Mouse (Mus musculus): Measurements from ENCODE around the gene Vsir.

Vsir gene

DNA sequence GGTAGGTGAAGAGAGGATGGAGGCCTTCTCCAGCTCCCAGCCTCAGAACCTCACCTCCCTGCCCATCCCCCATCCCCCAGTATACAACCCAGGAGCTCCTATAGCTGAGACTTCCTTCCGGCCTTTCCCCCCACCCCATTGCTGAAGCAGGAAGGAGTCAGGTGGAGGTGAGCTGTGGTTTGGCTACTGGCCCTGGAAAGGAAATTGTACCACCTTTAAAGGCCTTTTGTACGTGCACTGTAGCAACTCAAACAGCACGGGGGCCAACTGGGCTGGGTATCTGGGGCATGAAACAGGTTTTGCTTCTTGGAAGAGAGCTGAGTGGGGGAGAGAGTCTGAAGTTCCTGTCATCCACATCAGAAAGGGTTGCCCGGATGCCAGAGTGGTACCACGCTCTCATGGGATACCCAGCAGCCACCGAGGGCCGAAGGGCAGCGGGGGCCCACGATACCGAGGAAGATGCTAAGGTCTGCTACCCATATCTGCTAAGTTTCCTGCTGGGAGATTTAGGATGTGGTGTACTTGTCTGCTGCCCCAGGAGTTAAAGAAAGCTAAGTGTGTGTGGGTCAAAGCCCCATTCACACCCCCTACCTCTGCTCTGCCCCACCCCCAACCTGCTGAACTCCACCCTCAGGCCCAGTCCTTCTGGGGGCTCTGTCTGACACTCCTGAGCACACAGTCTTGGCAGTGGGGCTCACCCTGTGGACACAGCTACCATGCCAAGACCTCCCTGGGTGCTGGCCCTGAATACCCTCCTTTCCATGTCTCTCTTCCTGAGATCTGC, 34.7 kb downstream of the Vsir start:
- no peak for DNase-seq (ENCODE audit: extremely low read depth, low read depth, low spot score)

DNA sequence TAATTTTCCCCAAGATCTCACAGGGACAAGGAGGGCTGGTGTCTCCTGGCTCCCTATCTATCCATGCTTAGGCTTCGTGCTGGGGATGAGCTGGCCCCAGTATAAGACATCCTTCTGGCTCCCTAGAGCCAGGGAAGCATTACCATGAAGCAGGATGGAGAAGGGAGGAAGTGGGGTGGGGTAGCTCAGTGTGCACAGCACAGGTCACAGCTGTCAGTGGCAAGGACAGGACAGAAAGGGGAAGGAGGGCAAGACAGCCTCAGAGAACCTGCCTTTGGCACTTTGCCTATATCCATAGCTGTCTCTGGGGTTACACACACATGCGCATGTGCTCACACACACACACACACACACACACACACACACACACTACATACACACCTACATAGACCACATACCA, 41.7 kb downstream of the Vsir start:
- no peak for DNase-seq (ENCODE audit: extremely low read depth, low read depth, low spot score)

DNA sequence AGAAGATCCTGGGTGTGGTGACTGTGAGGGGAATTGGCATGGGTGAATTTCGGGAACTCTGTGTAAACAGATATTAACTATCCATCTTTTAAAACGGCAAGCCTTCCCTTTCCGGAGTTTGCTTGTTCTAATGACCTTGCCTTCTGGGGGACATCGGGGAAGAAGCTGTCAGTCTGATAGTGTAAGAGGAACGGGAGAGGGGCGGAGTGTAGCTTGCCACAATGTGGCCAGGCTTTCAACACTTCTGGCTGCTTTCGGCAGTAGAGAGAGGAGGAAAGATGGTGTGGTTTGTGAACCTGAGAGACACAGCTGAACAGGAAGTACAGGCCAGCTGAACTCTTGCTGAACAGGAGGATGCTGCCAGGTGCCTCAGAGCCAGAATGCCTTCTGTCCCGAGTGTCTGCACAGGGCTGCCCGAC, 42.8 kb downstream of the Vsir start:
- DNase-seq (ENCODE audit: extremely low read depth, low read depth, low spot score), result no peak

DNA sequence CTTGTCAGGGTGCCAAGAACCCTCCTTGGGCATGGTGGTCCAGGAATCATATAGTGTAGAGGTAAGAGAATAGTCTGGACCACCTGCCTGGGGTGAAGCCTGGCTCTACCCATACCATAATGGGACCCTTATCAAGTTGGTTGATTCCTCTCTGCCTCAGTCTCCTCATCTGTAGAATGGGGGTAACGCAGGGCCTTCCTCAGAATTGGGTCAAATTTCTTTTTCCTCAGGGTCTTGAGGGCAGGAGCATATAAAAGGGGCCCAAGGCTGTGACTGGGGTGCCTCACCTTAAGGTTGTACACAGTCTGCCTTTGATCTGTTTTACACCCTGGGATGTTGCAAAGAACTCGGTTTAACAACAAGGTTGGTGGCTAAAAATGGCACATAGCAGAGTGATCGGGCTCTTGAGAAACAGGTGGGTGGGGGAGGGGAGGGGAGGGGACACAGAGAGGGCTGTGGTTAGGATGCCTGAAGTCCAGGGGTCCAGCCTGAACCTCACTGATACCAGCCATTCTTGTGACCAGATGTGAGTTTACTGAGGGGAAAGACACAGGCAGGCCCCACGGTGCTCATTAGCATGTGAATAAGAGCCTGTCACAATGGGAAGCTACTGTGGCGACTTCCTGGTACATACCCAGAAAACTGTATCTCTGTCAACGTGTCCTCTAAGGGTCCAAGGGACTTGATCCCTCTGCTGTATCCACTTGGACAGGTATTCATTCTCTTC, 43.7 kb downstream of the Vsir start:
- DNase-seq (ENCODE audit: extremely low read depth, low read depth, low spot score), result no peak

DNA sequence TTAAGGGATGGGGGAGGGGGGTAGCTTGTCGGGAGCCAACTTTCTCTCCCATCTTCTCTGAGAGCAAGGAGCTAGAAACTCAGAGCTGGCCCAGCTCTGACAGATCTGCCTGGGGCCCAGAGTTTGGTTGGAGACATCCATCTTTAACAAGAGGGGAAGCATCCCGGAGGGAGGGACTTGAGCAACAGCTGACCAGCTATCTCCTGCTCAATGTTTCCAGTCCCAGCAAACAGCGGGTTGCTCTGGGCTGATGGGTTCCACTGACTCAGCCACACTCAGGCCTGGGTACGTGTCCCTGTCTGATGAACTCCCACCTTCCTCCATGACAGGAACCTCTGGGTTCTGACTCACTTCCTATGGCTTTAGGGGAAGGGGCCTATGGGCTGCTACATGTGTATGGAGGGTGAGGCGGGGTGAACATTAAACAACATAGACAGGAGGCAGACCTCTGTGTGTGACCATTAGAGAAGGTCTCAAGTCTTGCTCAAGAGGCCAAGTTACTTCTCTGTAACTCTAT, 44.3 kb downstream of the Vsir start:
- DNase-seq (ENCODE audit: extremely low read depth, low read depth, low spot score), result no peak

DNA sequence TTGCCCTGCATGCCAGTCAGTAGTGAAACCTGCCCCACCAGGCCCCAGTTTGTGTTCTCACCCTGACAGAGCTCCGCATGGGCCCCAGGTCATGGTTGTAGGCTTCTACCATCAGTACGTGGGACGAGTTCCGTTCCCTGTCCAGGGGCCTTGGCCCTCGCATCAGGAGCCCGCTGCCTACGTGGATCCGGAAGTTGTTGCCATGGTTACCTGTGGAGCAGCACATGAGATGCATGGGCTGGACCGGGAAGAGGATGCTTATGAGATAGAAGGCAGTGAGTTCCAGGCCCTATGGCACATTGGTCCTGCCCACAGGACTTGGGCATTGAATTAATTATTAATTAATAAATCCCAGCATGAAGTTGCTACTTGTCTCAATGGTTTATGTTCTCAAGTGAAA, 45.0 kb downstream of the Vsir start:
- DNase-seq (ENCODE audit: extremely low read depth, low read depth, low spot score), result no peak

DNA sequence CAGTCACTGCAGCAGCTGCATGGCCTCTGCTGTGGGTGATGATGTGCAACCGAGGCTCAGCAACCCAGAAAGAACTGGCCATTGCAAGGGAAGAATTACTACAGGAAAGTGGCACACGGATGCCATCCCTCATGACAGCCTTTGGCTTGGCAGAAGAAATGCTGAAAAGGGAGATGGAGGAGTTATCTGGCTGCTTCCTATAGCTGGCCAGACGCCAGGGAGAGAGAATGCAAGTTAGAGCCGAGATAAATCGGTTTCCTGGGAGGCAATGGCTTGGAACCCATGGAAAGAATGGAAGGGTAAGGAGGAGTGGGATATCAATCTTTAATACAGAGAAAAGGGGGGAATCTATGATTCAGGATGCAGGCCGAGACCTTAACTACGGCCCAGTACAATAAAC, 48.3 kb downstream of the Vsir start:
- no peak for DNase-seq (ENCODE audit: extremely low read depth, low read depth, low spot score)

DNA sequence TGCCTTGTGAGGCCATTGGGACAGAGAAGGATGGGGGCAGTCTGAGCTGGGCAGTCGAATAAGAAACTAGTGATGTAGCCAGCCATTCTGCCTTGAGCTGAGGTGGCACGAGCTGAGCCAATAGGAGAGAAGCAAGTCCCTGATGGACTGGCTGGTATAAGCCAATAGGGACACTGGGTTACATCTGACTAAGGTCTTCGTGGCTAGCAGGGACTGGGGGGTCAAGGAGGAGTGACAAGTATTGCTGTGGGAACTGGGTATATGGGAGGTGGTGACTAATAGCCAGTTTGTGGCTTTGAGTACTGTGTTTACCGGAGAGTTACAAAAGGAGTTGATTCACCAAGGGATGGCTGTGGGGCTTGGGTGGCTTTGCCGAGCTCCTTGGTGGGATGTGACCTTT, 49.0 kb downstream of the Vsir start:
- no peak for DNase-seq (ENCODE audit: extremely low read depth, low read depth, low spot score)

DNA sequence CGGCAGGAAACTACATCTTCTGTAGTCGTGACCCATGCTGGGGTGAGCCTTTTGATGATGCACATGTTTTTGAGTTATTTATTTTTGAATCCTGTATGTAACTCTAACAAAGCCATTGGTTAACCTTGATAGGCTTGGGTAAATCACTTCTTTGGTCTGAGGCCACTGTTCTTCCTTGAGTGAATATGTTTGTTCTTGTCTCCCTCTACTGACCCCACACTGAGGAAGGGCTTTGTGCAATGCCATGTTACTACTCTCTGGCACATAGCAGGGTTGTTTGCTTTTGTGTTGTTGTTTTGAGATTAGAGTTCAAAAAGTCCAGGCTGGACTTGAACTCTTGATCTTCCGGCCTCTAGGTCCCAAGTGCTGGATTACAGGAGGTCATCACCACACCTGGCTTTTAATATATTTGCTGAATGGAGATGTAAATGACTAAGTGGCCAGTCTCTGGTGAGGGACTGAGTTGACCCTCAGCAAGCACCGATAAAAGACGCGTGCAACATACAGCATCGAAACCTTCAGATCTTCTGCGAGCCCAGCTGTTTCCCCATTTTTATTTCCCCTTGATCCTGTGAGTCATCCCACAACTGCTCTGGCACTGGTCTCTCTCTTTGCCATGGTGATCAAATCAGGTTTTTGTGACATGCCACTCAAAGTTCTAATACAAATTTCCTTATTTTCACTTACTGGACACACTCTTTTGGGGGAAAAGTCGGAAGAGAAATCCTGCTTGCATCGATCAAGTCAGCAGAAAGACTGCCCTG, 51.6 kb downstream of the Vsir start:
- no peak for DNase-seq (ENCODE audit: extremely low read depth, low read depth, low spot score)

DNA sequence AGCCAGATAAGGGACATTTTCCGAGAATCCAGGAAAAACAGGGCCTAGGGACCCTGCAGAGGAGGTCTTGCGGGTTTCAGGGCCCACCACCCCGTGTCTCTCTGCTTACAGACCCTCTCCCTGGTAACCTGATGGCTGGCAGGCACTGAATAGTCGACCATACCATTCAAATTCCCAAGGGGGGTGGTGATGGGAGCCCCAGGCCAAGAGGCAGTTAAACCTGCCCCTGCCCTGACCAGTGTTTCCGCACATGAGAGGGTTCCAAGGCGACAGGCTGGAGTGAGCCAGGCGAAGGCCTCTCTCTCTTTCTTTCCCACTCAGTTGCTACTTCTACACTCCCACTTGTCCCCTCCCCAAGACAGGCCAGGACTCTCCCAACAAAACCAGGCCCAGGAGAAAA, 52.8 kb downstream of the Vsir start, which contains the start of gene Gm17455:
Gm17455 (plus strand) TSS at position 278 of the 400 bp plus-strand sequence.
- DNase-seq (ENCODE audit: extremely low read depth, low read depth, low spot score), result no peak

DNA sequence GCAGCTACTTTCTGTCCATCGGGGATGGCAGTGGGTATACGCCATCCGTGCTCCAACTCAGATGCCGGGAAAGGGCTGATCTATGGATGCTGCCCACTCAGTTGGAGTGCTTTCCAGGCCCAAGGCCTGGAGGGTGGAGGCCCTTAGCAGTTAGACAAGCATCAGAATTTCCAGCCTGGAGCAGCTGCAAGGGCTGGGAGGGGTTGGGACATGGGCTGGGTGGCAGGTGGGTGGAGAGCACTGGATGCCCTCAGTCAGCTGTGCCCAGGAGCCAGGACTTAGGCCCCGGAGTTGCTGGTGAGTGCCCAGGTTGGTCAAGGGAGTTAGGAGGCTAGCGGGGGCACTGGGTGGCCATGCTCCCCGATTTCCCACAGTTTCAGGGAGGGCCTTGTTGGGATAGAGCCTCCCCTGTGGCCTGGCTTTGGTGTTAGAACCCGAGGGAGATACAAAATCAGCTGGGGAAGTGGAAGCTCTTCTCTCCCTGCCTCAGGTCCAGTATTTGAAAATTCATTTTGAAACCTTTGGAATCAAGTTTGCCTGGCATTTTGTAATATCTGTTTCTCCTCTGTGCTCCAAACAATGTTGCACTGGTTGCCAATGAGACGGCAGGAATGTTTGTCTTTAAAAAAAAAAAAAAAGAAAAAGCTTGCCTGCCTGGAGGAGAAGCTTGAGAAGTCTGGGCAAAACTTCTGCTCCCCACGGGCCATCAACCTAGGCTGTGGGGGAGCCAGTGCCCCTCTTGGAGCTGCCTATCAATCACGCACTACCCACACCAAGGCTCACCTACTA, 54.0 kb downstream of the Vsir start:
- no peak for DNase-seq (ENCODE audit: extremely low read depth, low read depth, low spot score)

DNA sequence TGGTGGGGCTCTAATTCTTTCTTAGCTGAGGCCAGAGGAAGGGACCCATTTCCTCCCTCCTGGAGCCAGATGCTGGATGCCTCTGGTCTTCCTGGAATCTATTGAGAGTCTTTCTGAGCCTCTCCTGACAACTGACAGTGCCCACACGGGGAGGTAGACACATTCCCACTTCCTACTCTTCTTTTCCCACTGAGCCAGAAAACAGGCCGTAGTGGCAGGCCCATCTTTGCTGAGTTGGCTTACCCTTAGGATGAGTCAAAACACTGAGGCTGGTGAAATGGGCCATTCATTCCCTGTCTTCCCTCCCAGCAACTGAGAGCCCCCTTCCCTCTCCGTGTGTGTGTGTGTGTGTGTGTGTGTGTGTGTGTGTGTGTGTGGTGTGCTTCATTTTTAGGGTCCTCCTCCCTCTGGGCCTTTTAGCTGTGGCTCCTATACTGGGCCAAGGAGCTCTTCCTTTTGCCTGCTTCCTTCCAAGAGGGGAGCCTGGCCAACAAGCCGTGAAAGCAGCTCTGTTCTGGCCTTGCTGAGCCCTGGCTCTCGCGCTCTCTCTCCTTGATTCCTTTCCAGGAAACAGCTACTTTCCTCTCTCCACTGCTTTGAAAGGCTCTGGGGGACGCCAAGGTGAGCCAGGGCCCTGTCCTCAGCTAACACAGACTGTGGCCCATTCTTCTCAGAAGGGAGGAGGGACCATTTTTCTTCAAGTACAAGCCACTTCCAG, 59.0 kb downstream of the Vsir start:
- DNase-seq (ENCODE audit: extremely low read depth, low read depth, low spot score), result no peak

DNA sequence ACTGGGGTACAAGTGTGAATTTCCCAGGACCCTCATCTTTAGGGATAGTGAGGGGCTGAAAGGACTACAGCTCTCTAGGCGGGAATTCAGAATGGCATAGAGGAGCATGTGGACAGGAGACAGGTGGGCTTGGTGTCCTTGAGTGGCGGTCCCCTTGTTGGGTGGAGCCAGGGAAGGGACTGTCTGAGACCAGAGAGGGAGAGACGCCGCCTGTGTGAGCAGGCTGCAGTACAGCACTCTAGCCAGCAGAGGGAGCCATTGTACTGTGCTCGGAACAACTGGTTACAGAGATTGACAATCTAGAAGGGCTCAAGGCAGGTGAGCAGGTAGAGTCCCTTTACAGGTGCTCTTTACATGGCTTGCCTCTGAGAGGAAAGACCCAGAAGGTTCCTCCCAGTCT, 61.2 kb downstream of the Vsir start:
- DNase-seq (ENCODE audit: extremely low read depth, low read depth, low spot score), result no peak

DNA sequence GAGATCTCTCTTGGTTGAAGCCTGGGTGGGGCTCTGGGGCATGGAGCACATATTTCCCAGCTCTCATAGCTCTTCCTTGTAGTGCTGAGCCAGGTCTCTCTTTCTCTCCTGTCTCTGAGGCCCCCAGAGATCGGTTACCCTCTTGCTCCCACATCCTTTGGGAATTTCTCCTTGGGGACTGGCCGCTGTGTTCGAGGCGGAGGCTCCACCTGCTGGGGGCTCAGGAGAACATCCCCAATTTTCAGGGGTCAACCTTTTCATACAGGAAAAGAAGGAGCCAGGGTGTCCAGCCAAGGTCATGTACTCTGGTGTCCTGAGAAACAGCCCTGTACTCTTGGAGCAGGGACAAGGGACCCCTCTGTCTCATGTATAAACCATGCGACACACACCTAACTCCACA, 65.1 kb downstream of the Vsir start:
- DNase-seq (ENCODE audit: extremely low read depth, low read depth, low spot score), result no peak

DNA sequence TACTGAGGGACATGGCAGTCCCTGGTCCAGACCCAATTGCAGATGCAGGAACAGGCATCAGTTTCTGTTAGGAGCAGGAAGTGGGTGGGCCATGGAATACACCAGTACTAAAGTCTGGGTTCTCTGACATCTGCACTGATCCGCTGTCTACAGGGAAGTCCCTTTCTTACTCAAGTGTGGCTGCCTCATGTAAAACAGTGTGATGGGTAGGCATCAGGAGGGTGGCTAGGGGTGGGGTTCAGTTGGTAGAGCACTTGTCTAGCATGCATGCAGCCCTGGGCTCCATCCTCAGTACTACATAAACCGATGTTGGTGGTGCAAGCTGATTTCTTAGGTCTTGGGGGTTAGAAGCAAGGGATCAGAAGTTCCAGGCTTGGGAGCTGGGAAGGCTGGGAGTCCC, 67.1 kb downstream of the Vsir start:
- no peak for DNase-seq (ENCODE audit: extremely low read depth, low read depth, low spot score)

DNA sequence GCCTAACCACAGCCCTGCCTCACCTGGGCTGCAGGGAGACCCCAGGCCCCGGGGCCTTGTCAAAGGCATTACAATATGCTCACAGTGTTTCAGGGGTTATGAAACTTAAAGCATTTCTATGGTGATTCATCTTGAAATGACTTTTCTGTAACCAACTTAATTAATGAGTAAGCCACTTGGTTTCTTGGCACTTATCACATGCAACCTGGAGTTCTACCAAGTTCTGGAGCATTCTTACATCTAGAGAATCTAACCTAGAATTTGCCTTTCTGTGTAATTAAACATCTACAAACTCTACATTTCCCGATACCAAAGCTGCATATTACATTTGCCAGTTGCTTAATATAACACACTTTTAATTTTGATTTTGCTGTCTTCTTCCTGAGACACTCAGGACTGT, 70.4 kb downstream of the Vsir start:
- no peak for DNase-seq (ENCODE audit: extremely low read depth, low read depth, low spot score)

DNA sequence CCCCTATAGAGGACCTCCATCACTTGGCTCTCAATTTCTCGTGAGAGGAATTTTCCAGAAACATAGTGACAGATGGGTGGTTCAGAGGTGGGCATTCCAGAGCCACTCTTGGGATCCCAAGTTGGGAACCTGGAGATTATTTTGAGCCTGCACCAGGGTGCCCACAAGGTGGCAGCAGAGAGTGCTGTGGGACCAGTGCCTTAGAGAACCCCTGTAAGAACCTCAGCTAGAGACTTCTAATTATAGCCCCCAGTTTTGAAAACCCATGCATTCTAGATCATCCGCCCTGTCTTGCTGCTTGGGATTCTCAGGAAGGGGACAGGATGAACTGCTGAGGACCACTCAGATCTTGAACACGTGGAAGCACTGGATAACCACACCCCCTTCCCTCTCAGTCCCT, 71.5 kb downstream of the Vsir start:
- DNase-seq (ENCODE audit: extremely low read depth, low read depth, low spot score), result no peak

DNA sequence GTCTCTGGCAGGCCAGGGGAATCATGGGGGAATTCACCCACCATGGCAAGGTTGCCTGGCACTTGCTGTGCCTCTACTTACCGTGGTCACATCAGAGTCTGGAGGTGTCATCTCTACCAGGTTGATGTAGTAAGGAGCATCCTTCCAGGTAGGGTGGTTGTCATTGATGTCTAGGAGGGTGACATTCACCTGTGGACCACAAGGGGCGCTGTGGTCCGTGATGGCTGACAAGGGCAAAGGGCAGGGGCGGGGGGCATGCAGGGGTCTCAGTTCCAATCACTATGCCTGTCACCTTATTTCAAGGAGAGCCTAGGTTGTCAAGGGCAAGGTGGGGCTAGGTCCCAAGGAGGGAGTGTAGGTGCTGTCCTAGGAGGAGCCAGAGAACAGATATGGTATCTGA, 73.0 kb downstream of the Vsir start:
- DNase-seq (ENCODE audit: extremely low read depth, low read depth, low spot score), result no peak
